Mouse (Mus musculus) kidney, embryonic 14.5 days (tissue): Measurements from ENCODE around the gene Cacng4. TPM values are rescaled to one million over a fixed set of nuclear protein-coding genes. Genes with fewer than 3 reads are reported as not detected.

Experiments used
- ATAC-seq: fragments of 200-750 bp; cut with Nextera tagmentation; 2 replicates; pipeline ENCODE4 v1.8.0; 2017; ENCODE audit warnings: moderate number of reproducible peaks, mild to moderate bottlenecking, moderate TSS enrichment, moderate library complexity; ENCODE audit not compliant: low FRiP score, low TSS enrichment
- H3K27ac ChIP-seq: fragments of 300-500 bp; sonication (generic); 2 replicates; pipeline ENCODE4 v1.5.1; 2014; ENCODE audit warnings: low read depth, mild to moderate bottlenecking, low read length, moderate library complexity, mixed read lengths
- H3K27me3 ChIP-seq: fragments of 300-500 bp; sonication (generic); 2 replicates; pipeline ENCODE4 v1.6.1; 2014; ENCODE audit warnings: mild to moderate bottlenecking, low read length; ENCODE audit not compliant: control insufficient read depth, insufficient read depth
- H3K36me3 ChIP-seq: fragments of 300-500 bp; sonication (generic); 2 replicates; pipeline ENCODE4 v1.6.1; 2014; ENCODE audit warnings: low read length, mixed read lengths; ENCODE audit not compliant: control insufficient read depth, insufficient read depth
- H3K4me1 ChIP-seq: fragments of 300-500 bp; sonication (generic); 2 replicates; pipeline ENCODE4 v1.6.1; 2014; ENCODE audit warnings: low read length, mixed read lengths; ENCODE audit not compliant: control insufficient read depth, insufficient read depth
- H3K4me2 ChIP-seq: fragments of 300-500 bp; sonication (generic); replicated peaks from 2 replicates; pipeline ENCODE4 v1.6.1; 2014; ENCODE audit warnings: low read depth, mild to moderate bottlenecking, low read length
- H3K4me3 ChIP-seq: fragments of 300-500 bp; sonication (generic); 2 replicates; pipeline ENCODE4 v1.5.1; 2014; ENCODE audit warnings: mild to moderate bottlenecking, low read length
- H3K9ac ChIP-seq: fragments of 300-500 bp; sonication (generic); 2 replicates; pipeline ENCODE4 v1.6.1; 2014; ENCODE audit warnings: low read depth, mild to moderate bottlenecking, low read length, moderate library complexity
- H3K9me3 ChIP-seq: fragments of 300-500 bp; sonication (generic); 2 replicates; pipeline ENCODE4 v1.6.1; 2016; ENCODE audit warnings: low read length; ENCODE audit not compliant: control insufficient read depth
- WGBS: fragments of 180-500 bp; shearing (Covaris S2); extraction: QIAGEN DNeasy Blood & Tissue Kit; methylation state at CpG from one replicate; pipeline ENCODE4 v1.1.7; 2014; 5-methylcytosine and 5-hydroxymethylcytosine counted together
- polyA plus RNA-seq: library from polyadenylated mRNA; unstranded; fragments of >200 nt; fragmentation: Nextera tagmentation; extraction: Ambion mirVana; gene quantifications from 2 replicates; pipeline ENCODE4 v1.2.1, GENCODE M21; 2014

The Cacng4 gene
- polyA plus RNA-seq, 1 experiment from 2014 or later: 3.7 TPM

DNA sequence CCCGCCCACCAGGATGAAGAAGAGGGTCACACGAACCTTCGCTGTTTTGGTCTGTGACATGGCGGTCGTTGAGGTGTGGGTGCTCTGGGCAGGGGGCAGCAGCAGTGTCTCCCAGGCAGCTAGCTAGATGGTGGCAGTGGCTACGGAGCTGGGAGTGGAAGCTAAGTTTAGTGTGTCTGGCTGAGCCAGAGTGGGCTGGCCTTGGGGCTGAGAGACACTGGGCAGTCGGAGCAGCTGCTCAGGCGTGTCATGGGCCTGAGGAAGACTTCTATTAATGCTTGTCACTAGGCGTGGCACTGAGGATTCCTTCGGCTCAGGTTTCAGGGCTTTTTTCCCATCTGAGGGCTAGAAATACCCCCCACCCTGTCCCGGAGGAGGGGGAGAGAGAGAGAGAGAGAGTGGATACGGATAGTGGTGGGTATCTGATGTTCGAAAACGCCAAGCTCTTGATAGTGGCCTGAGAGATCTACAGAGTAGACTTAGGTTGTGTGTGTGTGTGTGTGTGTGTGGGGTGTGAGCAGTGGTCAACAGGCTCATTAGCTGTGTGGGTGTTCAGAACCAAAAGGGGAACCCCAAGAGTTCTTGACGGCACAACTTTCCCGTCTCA, 77.9 kb downstream of the Cacng4 start, which contains the start of gene Cacng1:
Cacng1 (minus strand) TSS at position 191 of the 607 bp plus-strand sequence.
- Histone ChIP-seq H3K27me3 (no peaks in the 10 kb centered on the region), H3K9me3 (no peaks in the 10 kb centered on the region; the same call in 1 of the 2 replicates), H3K36me3 (no peaks in the 10 kb centered on the region), H3K9ac (no peak within 1 kb of the TSS), H3K4me2 (no peak within 1 kb of the TSS), H3K27ac (no peak within 1 kb of the TSS), H3K4me3 (no peak within 1 kb of the TSS), H3K4me1 (peaks cover 9% of the 10 kb centered on the region)
- peak; percentile 75 for ATAC-seq
- WGBS: 60% methylated on average over 16 of the region's 16 CpGs

DNA sequence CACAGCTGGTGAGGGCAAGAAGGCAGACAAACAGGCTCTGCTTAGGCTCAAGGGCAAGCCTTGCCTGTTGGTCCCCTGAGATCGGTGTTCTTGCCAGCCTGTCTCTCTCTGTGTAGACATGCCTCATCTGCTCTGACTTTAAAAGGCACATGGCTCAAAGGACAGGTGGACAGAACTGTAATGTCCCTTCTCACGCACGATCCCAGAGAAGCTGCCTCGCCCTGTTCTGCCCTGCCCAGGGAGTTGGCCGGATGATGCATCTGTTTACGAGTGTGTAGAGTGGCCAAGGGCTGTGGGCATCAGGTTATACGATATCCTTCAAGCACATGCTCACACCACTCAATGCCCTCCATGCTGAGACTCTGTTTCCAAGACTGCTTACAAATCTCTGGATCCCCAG, 80.0 kb downstream of the Cacng4 start:
- WGBS: 51% methylated on average over 7 of the region's 7 CpGs
- H3K9me3 ChIP-seq: no peaks in the 10 kb centered on the region; the same call in 1 of the 2 replicates
- peaks cover 9% of the 10 kb centered on the region for H3K4me1 ChIP-seq
- H3K4me2 ChIP-seq: no peak overlapping the region
- no peak overlapping the region for H3K9ac ChIP-seq
- H3K4me3 ChIP-seq: no peak overlapping the region
- H3K36me3 ChIP-seq: no peaks in the 10 kb centered on the region
- ATAC-seq: no peak; the same call in 1 of the 2 replicates
- H3K27ac ChIP-seq: no peak overlapping the region
- no peaks in the 10 kb centered on the region for H3K27me3 ChIP-seq

DNA sequence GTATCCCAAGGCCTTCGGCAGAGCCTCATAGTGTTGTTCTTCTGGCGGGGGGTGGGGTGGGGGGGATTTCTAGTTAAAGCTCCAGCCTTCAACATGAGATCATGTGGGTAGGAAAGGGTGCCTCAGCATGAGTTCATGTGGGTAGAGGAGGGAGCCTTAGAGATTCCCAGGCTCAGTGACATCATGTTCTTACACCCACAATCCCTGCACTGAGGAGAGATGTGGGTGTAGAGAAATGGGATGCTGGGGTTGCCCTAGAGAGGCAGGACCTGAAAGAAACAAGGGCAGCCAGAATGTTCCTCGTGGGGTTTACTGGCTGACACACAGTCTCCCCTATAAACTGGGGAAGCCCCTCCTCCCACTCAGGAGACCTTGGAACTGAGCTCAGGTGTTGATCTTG, 84.0 kb downstream of the Cacng4 start:
- WGBS: 55% methylated on average over 3 of the region's 3 CpGs
- no peak overlapping the region for H3K9ac ChIP-seq
- H3K27ac ChIP-seq: no peak overlapping the region
- no peaks in the 10 kb centered on the region for H3K9me3 ChIP-seq
- H3K4me1 ChIP-seq: peaks cover 6% of the 10 kb centered on the region; the same call in 1 of the 2 replicates
- no peaks in the 10 kb centered on the region for H3K36me3 ChIP-seq
- H3K4me3 ChIP-seq: no peak overlapping the region
- H3K4me2 ChIP-seq: no peak overlapping the region
- ATAC-seq: no peak
- H3K27me3 ChIP-seq: no peaks in the 10 kb centered on the region

DNA sequence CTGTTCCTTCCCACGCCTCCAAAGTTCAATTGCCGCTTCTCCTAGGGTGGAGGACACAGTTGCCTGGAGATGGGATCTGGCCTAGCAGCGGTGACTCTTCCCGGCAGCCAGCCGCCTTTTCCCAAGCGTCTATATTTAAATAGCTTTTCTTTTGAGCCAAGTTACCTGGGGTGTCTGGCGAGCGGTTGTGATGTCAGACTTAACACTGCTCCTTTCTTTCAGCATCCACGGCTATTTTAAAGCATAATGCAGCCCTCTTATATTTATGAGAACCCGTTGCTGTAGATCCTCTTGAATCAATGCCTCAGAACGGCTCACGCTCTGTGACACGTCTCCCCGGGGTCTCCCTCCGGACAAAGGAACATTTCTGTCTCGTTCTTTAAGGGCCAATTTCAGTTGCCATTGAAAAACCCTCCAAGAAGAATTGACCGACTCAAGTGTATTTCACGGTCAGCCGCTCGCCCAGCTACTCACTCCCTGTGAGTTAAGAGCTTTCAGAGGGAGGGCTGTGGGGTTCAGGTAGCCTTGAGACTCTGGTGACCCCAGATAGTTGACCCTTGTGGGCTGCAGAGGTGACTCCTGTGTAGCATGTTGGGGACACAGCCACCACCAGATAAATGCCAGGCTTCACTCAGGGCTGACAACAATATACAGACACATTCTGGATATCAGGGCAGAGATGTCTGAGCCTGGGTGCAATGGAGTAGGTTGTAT, 86.3 kb downstream of the Cacng4 start:
- peaks cover 14% of the 10 kb centered on the region for H3K4me1 ChIP-seq
- H3K4me2 ChIP-seq: no peak overlapping the region
- WGBS: 55% methylated on average over 20 of the region's 20 CpGs
- H3K27ac ChIP-seq: no peak overlapping the region
- no peak overlapping the region for H3K4me3 ChIP-seq
- no peaks in the 10 kb centered on the region for H3K36me3 ChIP-seq
- ATAC-seq: no peak
- H3K9me3 ChIP-seq: no peaks in the 10 kb centered on the region
- H3K9ac ChIP-seq: no peak overlapping the region
- H3K27me3 ChIP-seq: no peaks in the 10 kb centered on the region

DNA sequence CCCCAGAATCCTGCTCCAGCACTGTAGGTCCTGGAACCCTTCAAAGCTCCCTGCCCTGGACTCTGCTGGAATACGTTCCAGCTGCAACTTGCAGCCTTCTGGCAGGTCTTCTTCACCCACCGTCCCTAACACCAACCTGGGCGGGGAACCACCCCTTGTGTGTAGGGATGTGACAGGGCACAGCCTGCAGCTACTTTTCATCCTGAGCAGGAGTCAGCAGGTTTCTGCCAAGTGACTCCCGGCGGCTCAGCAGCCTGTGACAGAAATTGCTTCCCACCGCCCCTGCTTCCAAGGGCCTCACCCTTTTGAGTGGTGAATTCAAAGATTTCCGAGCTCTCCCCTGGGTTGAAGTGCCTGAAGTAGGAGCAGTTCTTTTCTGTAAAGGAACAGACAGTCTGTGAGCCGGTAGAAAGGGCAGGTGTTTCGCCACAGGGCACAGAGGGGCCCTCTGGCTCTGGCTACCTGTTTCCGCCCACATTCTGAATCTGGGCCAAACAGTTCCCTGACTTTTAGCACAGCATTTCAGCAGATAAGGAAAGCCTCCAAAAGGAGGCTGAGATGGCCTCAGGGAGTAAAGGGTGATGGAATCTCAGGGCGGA, 88.8 kb downstream of the Cacng4 start:
- Histone ChIP-seq H3K4me1 (peaks cover 15% of the 10 kb centered on the region), H3K36me3 (no peaks in the 10 kb centered on the region), H3K4me2 (no peak overlapping the region), H3K9ac (peak overlapping the region; percentile 13; the same call in 1 of the 2 replicates), H3K27ac (peak overlapping the region; percentile 18; the same call in 1 of the 2 replicates), H3K4me3 (no peak overlapping the region), H3K27me3 (no peaks in the 10 kb centered on the region), H3K9me3 (no peaks in the 10 kb centered on the region)
- ATAC-seq: peak; percentile 30; the same call in 1 of the 2 replicates
- 43% methylated on average over 11 of the region's 11 CpGs for whole genome bisulfite sequencing

DNA sequence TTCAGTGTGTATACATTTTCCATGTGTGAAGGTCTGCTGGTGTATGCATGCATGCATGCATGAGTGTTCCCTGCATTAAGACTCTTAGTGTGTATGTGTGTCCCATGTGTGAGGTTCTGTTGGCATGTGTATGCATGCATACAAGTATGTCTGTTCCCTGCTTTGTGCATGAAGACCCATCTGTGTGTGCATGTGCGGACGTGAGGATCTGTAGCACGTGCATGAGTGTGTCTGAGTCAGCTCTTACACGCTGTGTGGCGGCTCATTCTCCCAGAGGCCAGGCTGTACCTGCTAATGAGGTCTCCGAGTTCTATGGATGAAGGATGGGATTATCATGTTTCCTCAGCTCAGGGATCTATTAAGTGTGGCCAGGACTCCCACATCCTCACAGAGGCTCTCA, 89.3 kb downstream of the Cacng4 start:
- ATAC-seq: peak; percentile 17; the same call in 1 of the 2 replicates
- Histone ChIP-seq H3K27me3 (no peaks in the 10 kb centered on the region), H3K9ac (no peak overlapping the region; the same call in 1 of the 2 replicates), H3K27ac (peak overlapping the region; percentile 18; the same call in 1 of the 2 replicates), H3K4me3 (no peak overlapping the region), H3K36me3 (no peaks in the 10 kb centered on the region), H3K9me3 (no peaks in the 10 kb centered on the region), H3K4me2 (no peak overlapping the region), H3K4me1 (peaks cover 15% of the 10 kb centered on the region)
- WGBS: 50% methylated on average over 6 of the region's 6 CpGs

DNA sequence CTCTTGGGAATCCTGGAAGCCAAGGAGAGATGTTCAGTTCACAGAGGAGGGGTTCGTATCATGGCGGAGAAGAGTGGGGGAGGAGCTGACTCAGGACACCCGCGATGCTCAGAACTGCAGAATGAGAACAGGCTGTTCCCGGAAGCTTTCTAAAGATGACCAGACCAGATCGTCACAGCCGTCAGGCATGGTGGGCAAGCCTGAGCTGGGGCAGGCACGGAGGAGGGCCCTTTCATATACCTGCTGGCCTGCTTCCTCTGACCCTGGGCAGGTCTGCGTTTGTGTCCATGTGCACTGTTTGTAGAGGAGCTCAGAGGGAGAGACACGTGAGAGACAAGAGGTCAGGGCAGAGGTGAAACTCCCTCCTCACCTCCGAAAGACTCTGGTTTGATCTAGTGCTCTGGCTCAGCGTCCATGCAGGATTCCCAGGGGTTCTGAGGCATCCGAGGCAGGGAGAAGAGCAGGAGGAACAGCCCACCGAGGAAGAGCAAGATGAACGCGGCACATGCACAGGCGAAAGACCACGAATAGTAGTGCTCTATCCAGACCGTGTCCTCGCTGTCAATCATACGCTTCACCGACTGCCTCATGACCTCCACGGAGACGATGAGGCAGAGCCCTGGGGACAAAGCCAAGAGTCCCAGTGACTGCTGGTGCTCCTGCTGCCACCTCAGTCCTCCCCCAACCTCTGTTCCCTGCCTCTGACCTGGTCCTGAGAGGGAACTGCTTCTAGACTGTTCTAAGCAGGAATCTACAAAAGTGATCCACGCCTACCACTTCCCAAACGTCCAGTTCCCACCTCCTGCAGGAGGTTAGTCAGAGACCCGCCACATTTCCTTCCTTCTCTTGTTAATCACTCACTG, 90.9 kb downstream of the Cacng4 start:
- peak; percentile 38; the same call in 1 of the 2 replicates for ATAC-seq
- 35% methylated on average over 27 of the region's 27 CpGs for WGBS
- Histone ChIP-seq H3K4me1 (peaks cover 15% of the 10 kb centered on the region), H3K9me3 (no peaks in the 10 kb centered on the region), H3K9ac (no peak overlapping the region), H3K4me3 (no peak overlapping the region), H3K4me2 (no peak overlapping the region), H3K27me3 (no peaks in the 10 kb centered on the region), H3K27ac (no peak overlapping the region), H3K36me3 (no peaks in the 10 kb centered on the region)

DNA sequence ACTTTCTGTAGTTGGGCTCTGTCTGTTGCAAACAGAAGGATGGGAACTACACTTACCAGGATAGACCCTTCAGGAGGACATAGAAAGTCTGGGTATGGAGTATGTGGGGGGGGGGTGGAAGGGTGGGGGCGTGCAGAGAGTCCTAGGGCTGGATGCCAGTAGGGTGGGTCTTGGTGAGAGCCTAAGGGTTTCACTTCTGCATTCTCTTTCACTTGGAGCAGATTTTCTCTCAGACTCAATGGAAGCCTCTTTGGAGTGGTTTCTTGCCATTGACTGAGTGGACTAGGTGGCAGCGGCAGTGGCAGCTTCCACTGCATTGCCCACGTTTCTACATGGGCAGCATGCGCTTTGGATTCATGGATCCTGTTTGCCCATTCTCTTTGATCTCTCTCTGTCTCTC, 94.4 kb downstream of the Cacng4 start:
- Histone ChIP-seq H3K9ac (no peak overlapping the region), H3K4me1 (peaks cover 10% of the 10 kb centered on the region), H3K27me3 (no peaks in the 10 kb centered on the region), H3K36me3 (no peaks in the 10 kb centered on the region), H3K9me3 (no peaks in the 10 kb centered on the region; the same call in 1 of the 2 replicates), H3K27ac (no peak overlapping the region), H3K4me2 (no peak overlapping the region), H3K4me3 (no peak overlapping the region)
- no peak for ATAC-seq
- WGBS: 90% methylated on average over 4 of the region's 4 CpGs
